Mouse (Mus musculus): ENCODE results near the gene Dcp1b.

- TF ChIP-seq CTCF (IDR thresholded peaks at IDR 0.05; ENCODE audit: control insufficient read depth, insufficient read depth, insufficient read length) (no peak), MAX (IDR thresholded peaks at IDR 0.05) (no peak), CEBPB (IDR thresholded peaks at IDR 0.05; ENCODE audit: low read depth) (no peak)
Observed at GRCm38 (mm10) chr6:119175078-119175853, at the start of gene Dcp1b.
